Mouse (Mus musculus) right cerebral cortex, postnatal 4 days (tissue): ENCODE results near the gene Fry.
A peak's percentile ranks its signal among the peaks of the same experiment; 100 is the strongest.

Experiments used
- DNase-seq: peaks from one replicate; pipeline ENCODE4 v3.0.0-alpha.2; 2022

Gene Fry

GRCm38 (mm10) chr5:150118455-150119241, at the start of gene Fry:
TSS of gene Fry (plus strand) at chr5:150118645.
- peak; percentile 94 for DNase-seq

GRCm38 (mm10) chr5:150070086-150070485, 48.4 kb upstream of the Fry start:
- peak; percentile 35 for DNase-seq

GRCm38 (mm10) chr5:150071738-150072137, 46.7 kb upstream of the Fry start:
- DNase-seq, result no peak

- no peak for DNase-seq
Observed at GRCm38 (mm10) chr5:150079866-150080797, 38.3 kb upstream of the Fry start.

GRCm38 (mm10) chr5:150082696-150083095, 35.7 kb upstream of the Fry start:
- DNase-seq, result no peak

GRCm38 (mm10) chr5:150083190-150083589, 35.3 kb upstream of the Fry start:
- DNase-seq, result no peak

GRCm38 (mm10) chr5:150097620-150098019, 20.8 kb upstream of the Fry start:
- peak; percentile 62 for DNase-seq

- DNase-seq, result no peak
Observed at GRCm38 (mm10) chr5:150098754-150099153, 19.7 kb upstream of the Fry start.

- no peak for DNase-seq
Observed at GRCm38 (mm10) chr5:150101789-150102188, 16.7 kb upstream of the Fry start.

GRCm38 (mm10) chr5:150106358-150106757, 12.1 kb upstream of the Fry start:
- DNase-seq, result no peak

GRCm38 (mm10) chr5:150111236-150111635, 7.2 kb upstream of the Fry start:
- no peak for DNase-seq

GRCm38 (mm10) chr5:150114007-150114406, 4.4 kb upstream of the Fry start:
- peak; percentile 62 for DNase-seq

- no peak for DNase-seq
Observed at GRCm38 (mm10) chr5:150114778-150115177, 3.7 kb upstream of the Fry start.

GRCm38 (mm10) chr5:150115271-150116092, 3.0 kb upstream of the Fry start:
- no peak for DNase-seq

GRCm38 (mm10) chr5:150116216-150116905, 2.1 kb upstream of the Fry start:
- no peak for DNase-seq

GRCm38 (mm10) chr5:150116906-150117216, 1.6 kb upstream of the Fry start:
- peak; percentile 26 for DNase-seq

- DNase-seq, result no peak
Observed at GRCm38 (mm10) chr5:150118124-150118454, 356 bp upstream of the Fry start.

GRCm38 (mm10) chr5:150120676-150121075, 2.2 kb downstream of the Fry start:
- no peak for DNase-seq

- no peak for DNase-seq
Observed at GRCm38 (mm10) chr5:150122095-150122494, 3.6 kb downstream of the Fry start.

GRCm38 (mm10) chr5:150122571-150122970, 4.1 kb downstream of the Fry start:
- DNase-seq, result peak; percentile 29

GRCm38 (mm10) chr5:150125920-150126319, 7.5 kb downstream of the Fry start:
- DNase-seq, result no peak

- no peak for DNase-seq
Observed at GRCm38 (mm10) chr5:150128432-150128831, 10.0 kb downstream of the Fry start.

- DNase-seq, result no peak
Observed at GRCm38 (mm10) chr5:150130144-150130543, 11.7 kb downstream of the Fry start.
